Mouse (Mus musculus) Muller cell, postnatal 12 days (primary cell): ENCODE results near the gene Fam187b.
"Not testable (repeated sequence)": the region's sequence is repeated elsewhere in the genome, so short reads cannot be mapped to it uniquely, and the experiment has no call there.

Experiments used
- DNase-seq: peaks from one replicate; pipeline ENCODE4 v3.0.0-alpha.2; 2015; ENCODE audit errors: inconsistent ontology term

The Fam187b gene

GRCm38 (mm10) chr7:30973501-30974289, at the start of gene Fam187b:
Gene Fam187b, plus strand, starts transcription at chr7:30973790.
- peak; percentile 94 for DNase-seq

- no peak for DNase-seq
Measured at GRCm38 (mm10) chr7:30924071-30924470, 49.5 kb upstream of the Fam187b start.

DNA sequence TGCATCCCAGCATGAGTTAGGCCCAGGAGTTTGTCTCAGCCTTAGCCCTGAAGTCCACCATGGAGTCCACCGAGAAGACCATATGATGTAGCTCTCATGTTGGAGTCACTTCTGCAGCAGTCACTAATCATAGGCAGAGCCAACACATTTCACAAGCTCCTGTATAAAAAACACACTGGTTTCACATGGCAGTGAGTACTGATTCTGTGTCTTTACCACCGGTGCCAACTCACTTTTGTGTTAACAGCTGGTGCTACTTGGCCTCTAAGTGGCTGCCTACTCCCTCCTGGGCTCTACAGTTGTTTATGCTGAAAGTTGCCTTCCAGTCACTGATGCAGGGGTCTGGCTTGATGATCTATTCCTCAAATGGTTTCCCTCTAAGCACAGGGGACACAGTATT, 49.0 kb upstream of the Fam187b start, which contains the start of gene Hamp2:
TSS of gene Hamp2 (minus strand) at position 101 of the 400 bp plus-strand sequence.
- DNase-seq: not testable (repeated sequence)

GRCm38 (mm10) chr7:30935422-30936099, 38.0 kb upstream of the Fam187b start:
- DNase-seq: not testable (repeated sequence)

DNA sequence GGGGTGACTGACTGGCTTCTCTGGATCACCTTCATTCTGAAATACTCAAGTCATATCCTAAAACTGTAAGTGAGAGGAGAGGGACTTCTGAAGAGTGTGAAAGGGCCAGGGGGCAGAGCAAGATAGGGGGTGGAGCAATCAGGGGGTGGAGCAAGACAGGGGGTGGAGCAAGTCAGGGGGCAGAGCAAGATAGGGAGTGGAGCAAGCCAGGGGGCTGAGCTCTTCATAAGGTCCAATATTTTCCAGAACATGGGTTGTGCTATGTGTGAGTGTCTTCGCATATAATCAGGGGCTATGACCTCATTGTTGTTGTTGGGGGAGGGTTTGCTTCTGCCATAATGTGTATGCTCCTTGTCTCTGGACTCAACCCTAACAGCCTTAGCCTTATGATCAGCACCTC, 33.5 kb upstream of the Fam187b start:
- not testable (repeated sequence) for DNase-seq

- not testable (repeated sequence) for DNase-seq
Measured at GRCm38 (mm10) chr7:30942365-30942764, 31.2 kb upstream of the Fam187b start.

GRCm38 (mm10) chr7:30943909-30944635, 29.5 kb upstream of the Fam187b start, which contains the start of gene Hamp:
Gene Hamp, minus strand, starts transcription at chr7:30944032.
- DNase-seq: no peak

- not testable (repeated sequence) for DNase-seq
Measured at GRCm38 (mm10) chr7:30944706-30945105, 28.9 kb upstream of the Fam187b start.

GRCm38 (mm10) chr7:30945466-30945865, 28.1 kb upstream of the Fam187b start:
- DNase-seq: not testable (repeated sequence)

- no peak for DNase-seq
Measured at GRCm38 (mm10) chr7:30945876-30946275, 27.7 kb upstream of the Fam187b start.

DNA sequence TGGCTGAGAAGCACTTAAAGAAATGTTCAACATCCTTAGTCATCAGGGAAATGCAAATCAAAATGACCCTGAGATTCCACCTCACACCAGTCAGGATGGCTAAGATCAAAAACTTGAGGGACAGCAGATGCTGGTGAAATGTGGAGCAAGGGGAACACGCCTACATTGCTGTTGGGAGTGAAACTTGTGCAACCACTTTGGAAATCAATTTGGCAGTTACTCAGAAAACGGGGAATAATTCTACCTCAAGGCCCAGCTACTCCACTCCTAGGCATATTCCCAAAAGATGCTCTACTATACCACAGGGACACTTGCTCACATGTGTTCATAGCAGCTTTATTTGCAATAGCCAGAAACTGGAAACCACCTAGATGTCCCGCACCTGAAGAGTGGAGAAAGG, 23.7 kb upstream of the Fam187b start:
- not testable (repeated sequence) for DNase-seq

- no peak for DNase-seq
Measured at GRCm38 (mm10) chr7:30952441-30953265, 20.9 kb upstream of the Fam187b start.

DNA sequence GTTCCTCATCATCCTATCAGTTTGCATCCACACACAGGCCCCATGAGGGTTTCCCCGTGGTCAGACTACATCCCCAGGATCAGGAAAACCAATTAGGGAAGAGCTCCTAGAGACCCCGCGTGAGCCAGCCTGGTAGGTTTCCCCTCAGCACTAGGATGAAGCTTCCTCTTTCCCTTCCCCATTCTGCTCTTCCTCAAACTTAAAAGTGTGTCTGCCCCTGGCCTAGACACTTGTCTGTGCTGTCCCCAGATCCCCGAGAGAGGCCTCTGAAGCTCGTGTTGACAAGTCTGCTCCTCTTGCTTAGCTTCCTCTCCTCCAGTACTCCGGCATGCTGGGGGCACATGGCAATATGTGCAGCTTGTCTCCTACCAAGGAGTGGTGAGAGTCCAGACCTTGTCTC, 20.1 kb upstream of the Fam187b start:
- no peak for DNase-seq

- DNase-seq: no peak
Measured at GRCm38 (mm10) chr7:30954036-30954435, 19.6 kb upstream of the Fam187b start.

- DNase-seq: no peak
Measured at GRCm38 (mm10) chr7:30954971-30955520, 18.5 kb upstream of the Fam187b start.

- peak; percentile 88 for DNase-seq
Measured at GRCm38 (mm10) chr7:30955584-30956356, 17.8 kb upstream of the Fam187b start.

- peak; percentile 43 for DNase-seq
Measured at GRCm38 (mm10) chr7:30956357-30956751, 17.2 kb upstream of the Fam187b start.

- peak; percentile 85 for DNase-seq
Measured at GRCm38 (mm10) chr7:30956756-30957366, 16.7 kb upstream of the Fam187b start, which contains the start of gene Usf2. Gene Usf2, minus strand, starts transcription at chr7:30956803.

DNA sequence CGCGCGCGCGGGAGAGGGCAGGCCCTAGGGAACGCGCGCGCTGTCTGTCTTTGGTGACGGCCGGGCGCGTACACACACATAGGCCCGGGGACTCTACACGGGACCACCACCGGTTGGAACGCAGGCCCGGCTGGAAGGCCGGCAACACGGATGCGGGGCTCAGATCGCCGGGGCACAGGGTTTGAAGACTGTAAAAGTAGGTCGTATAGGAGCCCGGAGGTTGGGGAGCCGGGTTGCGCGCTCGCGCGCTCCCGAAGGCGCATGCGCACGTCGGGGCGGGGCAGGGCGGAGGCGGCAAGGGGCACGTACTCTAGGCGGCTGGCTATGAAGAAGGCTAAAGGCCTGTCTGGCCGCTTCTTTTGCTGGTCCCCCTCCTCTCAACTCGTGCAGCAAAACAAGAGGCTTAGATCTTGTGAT, 16.2 kb upstream of the Fam187b start:
- peak; percentile 95 for DNase-seq
